Mouse (Mus musculus): ENCODE measurements around the gene Gm21244.
"Not testable (repeated sequence)": the region's sequence is repeated elsewhere in the genome, so short reads cannot be mapped to it uniquely, and the experiment has no call there.

Gene Gm21244

DNA sequence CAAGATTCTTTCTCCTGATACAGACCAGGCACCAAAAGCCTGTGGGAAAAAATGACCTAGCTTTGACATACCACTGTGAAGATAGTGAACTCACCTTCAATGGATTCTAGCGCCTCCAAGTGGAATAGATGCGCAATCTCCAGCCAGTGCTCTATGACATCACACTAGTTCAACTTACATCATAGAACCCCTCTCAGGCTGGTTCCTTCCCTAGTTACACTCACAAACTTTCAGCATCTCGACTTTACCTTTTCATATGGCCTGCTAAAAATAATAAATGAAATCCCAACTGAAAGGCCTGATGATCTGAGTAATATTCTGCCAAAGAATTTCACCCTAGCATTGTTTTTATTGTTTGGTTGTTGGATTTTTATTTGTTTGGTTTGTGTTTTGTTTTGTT is at the start of gene Gm21244:
Gene Gm21244 (minus strand): TSS at position 101 of the 400 bp plus-strand sequence.
- DNase-seq = not testable (repeated sequence)
